Mouse (Mus musculus) midbrain, embryonic 13.5 days (tissue): ENCODE measurements at regions not wholly inside any gene's neighbourhood (a gene's known extent, or its start where the extent isn't known, plus 50 kb on each side); places are given as distances from the start of the nearest gene placed in this dataset.
A peak's percentile ranks its signal among the peaks of the same experiment; 100 is the strongest.

Experiments
- ATAC-seq: fragments of 200-750 bp; cut with Nextera tagmentation; 2 replicates; pipeline ENCODE4 v1.8.0; 2017; ENCODE audit warnings: mild to moderate bottlenecking, moderate TSS enrichment, moderate library complexity
- H3K27ac ChIP-seq: fragments of 300-500 bp; sonication (generic); 2 replicates; pipeline ENCODE4 v1.5.1; 2015; ENCODE audit warnings: inconsistent platforms, mild to moderate bottlenecking, moderate library complexity
- H3K27me3 ChIP-seq: fragments of 300-500 bp; sonication (generic); 2 replicates; pipeline ENCODE4 v1.6.1; 2015; ENCODE audit warnings: mild to moderate bottlenecking, inconsistent platforms
- H3K36me3 ChIP-seq: fragments of 300-500 bp; sonication (generic); 2 replicates; pipeline ENCODE4 v1.6.1; 2015; ENCODE audit warnings: mild to moderate bottlenecking, inconsistent platforms
- H3K4me1 ChIP-seq: fragments of 300-500 bp; sonication (generic); replicated peaks from 2 replicates; pipeline ENCODE4 v1.6.1; 2015; ENCODE audit warnings: inconsistent platforms
- H3K4me2 ChIP-seq: fragments of 300-500 bp; sonication (generic); replicated peaks from 2 replicates; pipeline ENCODE4 v1.6.1; 2015; ENCODE audit warnings: moderate library complexity, mild to moderate bottlenecking, inconsistent platforms
- H3K4me3 ChIP-seq: fragments of 300-500 bp; sonication (generic); replicated peaks from 2 replicates; pipeline ENCODE4 v1.5.1; 2015; ENCODE audit warnings: mild to moderate bottlenecking, inconsistent platforms
- H3K9ac ChIP-seq: fragments of 300-500 bp; sonication (generic); replicated peaks from 2 replicates; pipeline ENCODE4 v1.6.1; 2015; ENCODE audit warnings: mild to moderate bottlenecking, inconsistent platforms
- H3K9me3 ChIP-seq: fragments of 300-500 bp; sonication (generic); 2 replicates; pipeline ENCODE4 v1.6.1; 2016; ENCODE audit warnings: mild to moderate bottlenecking, inconsistent platforms
- WGBS: fragments of 180-500 bp; shearing (Covaris S2); methylation state at CpG from one replicate; pipeline ENCODE4 v1.1.7; 2015; 5-methylcytosine and 5-hydroxymethylcytosine counted together

- peak; percentile 60 for ATAC-seq
- Histone ChIP-seq H3K4me1 (peaks cover 31% of the 10 kb centered on the region), H3K9ac (no peak overlapping the region), H3K4me3 (no peak overlapping the region), H3K27ac (no peak overlapping the region), H3K4me2 (no peak overlapping the region), H3K9me3 (no peaks in the 10 kb centered on the region), H3K27me3 (no peaks in the 10 kb centered on the region), H3K36me3 (no peaks in the 10 kb centered on the region)
- 31% methylated on average over 5 of the region's 5 CpGs for WGBS
These were observed 333.8 kb upstream of the Zfp507 start for GRCm38 (mm10) chr7:36136571-36136970.

GRCm38 (mm10) chr7:36134557-36134956 lies 331.8 kb upstream of the Zfp507 start:
- no peaks in the 10 kb centered on the region for H3K36me3 ChIP-seq
- H3K4me3 ChIP-seq: no peak overlapping the region
- WGBS: 67% methylated on average over 4 of the region's 4 CpGs
- no peak overlapping the region for H3K4me2 ChIP-seq
- H3K9me3 ChIP-seq: no peaks in the 10 kb centered on the region
- no peaks in the 10 kb centered on the region for H3K27me3 ChIP-seq
- ATAC-seq: no peak
- no peak overlapping the region for H3K9ac ChIP-seq
- H3K27ac ChIP-seq: no peak overlapping the region
- H3K4me1 ChIP-seq: peaks cover 31% of the 10 kb centered on the region

DNA sequence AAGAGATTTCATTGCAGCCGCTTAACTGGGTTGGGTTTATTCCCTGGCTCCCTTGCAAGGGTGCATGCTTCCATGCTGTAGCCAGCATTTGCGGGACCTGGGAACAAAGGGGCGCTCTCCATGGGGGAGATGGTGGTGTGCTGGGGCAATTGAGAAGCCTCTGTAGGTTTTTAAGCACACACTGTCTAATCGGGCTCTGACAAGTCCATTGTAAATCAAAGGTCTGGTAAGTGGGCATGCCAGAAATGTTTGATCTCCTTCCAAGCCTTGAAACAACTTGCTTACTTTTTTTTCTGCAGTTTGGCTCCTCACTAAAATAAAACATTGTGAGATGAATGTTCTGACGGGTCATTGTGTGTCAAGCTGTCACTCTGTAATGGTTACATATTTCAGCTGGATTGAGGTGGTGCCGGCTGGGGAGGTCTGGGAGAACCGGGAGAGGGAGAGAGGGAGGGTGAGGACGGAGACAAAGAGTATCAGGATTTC lies 330.9 kb upstream of the Zfp507 start:
- WGBS: 4% methylated on average over 8 of the region's 8 CpGs
- H3K9me3 ChIP-seq: no peaks in the 10 kb centered on the region
- H3K27ac ChIP-seq: 0 out of 2 replicates have a peak overlapping the region, but pooled peaks have one; percentile 39
- ATAC-seq: peak; percentile 81
- H3K36me3 ChIP-seq: no peaks in the 10 kb centered on the region
- no peak overlapping the region for H3K9ac ChIP-seq
- peak overlapping the region; percentile 19; the same call in 1 of the 2 replicates for H3K4me2 ChIP-seq
- no peak overlapping the region for H3K4me3 ChIP-seq
- H3K27me3 ChIP-seq: no peaks in the 10 kb centered on the region
- H3K4me1 ChIP-seq: peaks cover 31% of the 10 kb centered on the region

- no peak overlapping the region for H3K9ac ChIP-seq
- no peak for ATAC-seq
- H3K27ac ChIP-seq: no peak overlapping the region
- no peaks in the 10 kb centered on the region for H3K36me3 ChIP-seq
- no peak overlapping the region for H3K4me3 ChIP-seq
- no peaks in the 10 kb centered on the region for H3K27me3 ChIP-seq
- H3K4me2 ChIP-seq: no peak overlapping the region
- no peaks in the 10 kb centered on the region for H3K9me3 ChIP-seq
- H3K4me1 ChIP-seq: peaks cover 31% of the 10 kb centered on the region
- WGBS: 74% methylated on average over 11 of the region's 11 CpGs
These were observed 330.2 kb upstream of the Zfp507 start for GRCm38 (mm10) chr7:36133026-36133425.

DNA sequence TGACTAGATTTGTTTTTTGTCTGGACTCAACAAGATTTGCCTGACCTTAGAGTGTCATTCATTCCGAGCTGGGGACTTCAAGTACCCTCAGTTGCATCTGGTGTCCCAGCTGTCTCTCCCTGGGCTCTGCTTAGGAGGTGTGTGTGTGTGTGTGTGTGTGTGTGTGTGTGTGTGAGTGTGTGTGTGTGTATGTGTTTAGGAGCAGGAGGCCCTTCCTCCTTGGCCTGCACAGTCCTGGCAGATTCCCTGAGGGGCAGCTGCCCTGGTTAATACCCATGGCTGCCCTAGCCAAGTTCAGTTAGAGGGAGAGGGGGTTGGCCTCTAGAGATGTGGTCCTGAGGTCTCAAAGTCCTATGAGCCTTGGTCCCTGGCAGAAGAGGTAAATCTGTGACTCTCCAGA lies 329.8 kb upstream of the Zfp507 start:
- no peaks in the 10 kb centered on the region for H3K9me3 ChIP-seq
- no peak overlapping the region for H3K4me3 ChIP-seq
- no peak overlapping the region for H3K4me2 ChIP-seq
- H3K4me1 ChIP-seq: peaks cover 31% of the 10 kb centered on the region
- no peaks in the 10 kb centered on the region for H3K27me3 ChIP-seq
- H3K36me3 ChIP-seq: no peaks in the 10 kb centered on the region
- no peak overlapping the region for H3K27ac ChIP-seq
- ATAC-seq: peak; percentile 18; the same call in 1 of the 2 replicates
- no peak overlapping the region for H3K9ac ChIP-seq
- WGBS: 52% methylated on average over 1 of the region's 1 CpGs

- H3K4me1 ChIP-seq: no peaks in the 10 kb centered on the region
- H3K4me2 ChIP-seq: no peak overlapping the region
- no peaks in the 10 kb centered on the region for H3K36me3 ChIP-seq
- H3K27ac ChIP-seq: no peak overlapping the region
- H3K27me3 ChIP-seq: no peaks in the 10 kb centered on the region
- H3K4me3 ChIP-seq: no peak overlapping the region
- no peak for ATAC-seq
- WGBS: 89% methylated on average over 4 of the region's 4 CpGs
- no peaks in the 10 kb centered on the region for H3K9me3 ChIP-seq
- no peak overlapping the region for H3K9ac ChIP-seq
These were observed 294.3 kb upstream of the Zfp507 start for GRCm38 (mm10) chr7:36097054-36097453.

GRCm38 (mm10) chr7:36095258-36096130 lies 292.7 kb upstream of the Zfp507 start:
- H3K9me3 ChIP-seq: no peaks in the 10 kb centered on the region
- no peak overlapping the region for H3K4me3 ChIP-seq
- no peak overlapping the region for H3K9ac ChIP-seq
- ATAC-seq: no peak
- H3K36me3 ChIP-seq: no peaks in the 10 kb centered on the region
- 78% methylated on average over 20 of the region's 20 CpGs for WGBS
- no peak overlapping the region for H3K27ac ChIP-seq
- H3K27me3 ChIP-seq: no peaks in the 10 kb centered on the region
- H3K4me1 ChIP-seq: no peaks in the 10 kb centered on the region; the same call in 1 of the 2 replicates
- no peak overlapping the region for H3K4me2 ChIP-seq

DNA sequence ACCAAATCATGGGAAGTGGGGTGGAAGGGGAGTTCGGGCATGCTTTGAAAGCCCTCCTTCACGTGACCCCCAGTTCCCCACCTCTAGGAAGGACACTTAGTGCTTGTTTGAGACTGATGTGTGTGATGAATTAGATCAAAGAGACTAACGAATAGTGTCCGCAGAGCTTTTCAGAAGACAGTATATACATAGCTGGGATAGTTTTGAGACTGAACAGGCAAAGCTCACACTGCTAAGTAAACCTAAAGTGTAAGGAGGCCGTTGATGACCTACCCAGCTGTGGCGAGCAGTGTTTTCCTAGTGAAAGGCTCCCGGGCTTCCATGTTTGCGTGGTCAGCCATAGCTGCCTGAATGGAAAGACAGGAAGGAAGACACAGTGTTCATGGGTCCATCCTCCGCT lies 288.3 kb upstream of the Zfp507 start:
- Histone ChIP-seq H3K4me2 (no peak overlapping the region), H3K4me3 (no peak overlapping the region), H3K36me3 (no peaks in the 10 kb centered on the region), H3K4me1 (no peaks in the 10 kb centered on the region; the same call in 1 of the 2 replicates), H3K27me3 (no peaks in the 10 kb centered on the region), H3K9ac (no peak overlapping the region), H3K9me3 (no peaks in the 10 kb centered on the region), H3K27ac (no peak overlapping the region)
- WGBS: 88% methylated on average over 9 of the region's 9 CpGs
- ATAC-seq: no peak

- no peaks in the 10 kb centered on the region for H3K36me3 ChIP-seq
- H3K9ac ChIP-seq: no peak overlapping the region
- no peak for ATAC-seq
- no peaks in the 10 kb centered on the region for H3K9me3 ChIP-seq
- no peak overlapping the region for H3K4me3 ChIP-seq
- no peak overlapping the region for H3K27ac ChIP-seq
- H3K27me3 ChIP-seq: no peaks in the 10 kb centered on the region
- H3K4me1 ChIP-seq: no peaks in the 10 kb centered on the region; the same call in 1 of the 2 replicates
- 63% methylated on average over 22 of the region's 22 CpGs for WGBS
- no peak overlapping the region for H3K4me2 ChIP-seq
These were observed 287.7 kb upstream of the Zfp507 start for GRCm38 (mm10) chr7:36090291-36091123.

- no peaks in the 10 kb centered on the region for H3K27me3 ChIP-seq
- H3K27ac ChIP-seq: no peak overlapping the region
- no peaks in the 10 kb centered on the region for H3K36me3 ChIP-seq
- H3K4me2 ChIP-seq: no peak overlapping the region
- H3K9me3 ChIP-seq: no peaks in the 10 kb centered on the region
- no peaks in the 10 kb centered on the region; the same call in 1 of the 2 replicates for H3K4me1 ChIP-seq
- 90% methylated on average over 6 of the region's 6 CpGs for WGBS
- ATAC-seq: no peak
- H3K9ac ChIP-seq: no peak overlapping the region
- H3K4me3 ChIP-seq: no peak overlapping the region
These were observed 284.8 kb upstream of the Zfp507 start for GRCm38 (mm10) chr7:36087598-36087997.

- Histone ChIP-seq H3K4me2 (no peak overlapping the region), H3K36me3 (no peaks in the 10 kb centered on the region)
- ATAC-seq: no peak
These were observed 275.9 kb upstream of the Zfp507 start for GRCm38 (mm10) chr7:36078666-36079065.

DNA sequence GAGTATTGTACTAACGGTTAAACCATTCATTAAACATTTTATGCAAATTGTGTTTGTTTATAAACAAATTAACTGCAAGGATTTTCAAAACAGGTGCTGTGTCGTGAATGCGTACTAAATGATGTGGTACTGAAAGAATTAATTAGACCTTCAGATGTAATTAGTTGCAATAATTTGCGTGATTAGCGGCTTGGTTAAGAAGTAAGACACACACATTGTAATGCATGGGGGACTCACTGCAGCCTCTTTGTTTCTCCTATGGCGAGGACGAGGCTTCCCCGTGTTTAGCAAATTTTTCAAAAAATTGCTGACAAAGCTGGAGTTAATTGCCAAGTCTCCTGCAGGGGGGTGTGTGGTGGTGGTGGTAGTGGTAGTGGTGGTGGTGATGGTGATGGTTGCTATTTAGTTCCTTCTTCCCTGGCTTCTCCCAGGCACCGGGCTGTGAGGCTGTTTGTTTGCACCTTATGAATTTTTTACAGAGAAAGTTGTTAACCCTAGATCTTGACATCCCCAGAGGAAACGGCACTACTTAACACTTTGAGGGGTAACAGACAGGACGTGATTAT lies 275.4 kb upstream of the Zfp507 start:
- Histone ChIP-seq H3K27me3 (no peaks in the 10 kb centered on the region), H3K4me2 (no peak overlapping the region), H3K4me1 (peaks cover 35% of the 10 kb centered on the region), H3K9ac (no peak overlapping the region), H3K4me3 (no peak overlapping the region), H3K9me3 (no peaks in the 10 kb centered on the region), H3K27ac (no peak overlapping the region), H3K36me3 (no peaks in the 10 kb centered on the region)
- WGBS: 64% methylated on average over 11 of the region's 11 CpGs
- no peak; the same call in 1 of the 2 replicates for ATAC-seq

More at GRCm38 (mm10) chr7:36078666-36079065, 275.9 kb upstream of the Zfp507 start:
- H3K9ac ChIP-seq: no peak overlapping the region
- no peaks in the 10 kb centered on the region for H3K9me3 ChIP-seq
- H3K27ac ChIP-seq: no peak overlapping the region
- H3K27me3 ChIP-seq: no peaks in the 10 kb centered on the region
- no peak overlapping the region for H3K4me3 ChIP-seq
- peaks cover 33% of the 10 kb centered on the region for H3K4me1 ChIP-seq
- WGBS: 73% methylated on average over 6 of the region's 6 CpGs
